Mouse (Mus musculus) hindbrain, postnatal 0 days (tissue): ENCODE data around the gene Gen1. TPM values are rescaled to one million over a fixed set of nuclear protein-coding genes. Genes with fewer than 3 reads are reported as not detected.

ENCODE experiments used
- ATAC-seq: fragments of 200-750 bp; cut with Nextera tagmentation; 2 replicates; pipeline ENCODE4 v1.8.0; 2017; ENCODE audit warnings: mild to moderate bottlenecking, moderate TSS enrichment, moderate library complexity
- DNase-seq: peaks from one replicate; pipeline ENCODE4 v3.0.0-alpha.2; 2015; ENCODE audit warnings: low spot score
- H3K27ac ChIP-seq: fragments of 300-500 bp; sonication (generic); 2 replicates; pipeline ENCODE4 v1.5.1; 2014; ENCODE audit warnings: mild to moderate bottlenecking
- H3K27me3 ChIP-seq: fragments of 300-500 bp; sonication (generic); 2 replicates; pipeline ENCODE4 v1.6.1; 2014; ENCODE audit warnings: low read length, mixed read lengths; ENCODE audit not compliant: insufficient read depth
- H3K36me3 ChIP-seq: fragments of 300-500 bp; sonication (generic); 2 replicates; pipeline ENCODE4 v1.6.1; 2014; ENCODE audit warnings: low read length, mixed read lengths; ENCODE audit not compliant: insufficient read depth
- H3K4me1 ChIP-seq: fragments of 300-500 bp; sonication (generic); 2 replicates; pipeline ENCODE4 v1.6.1; 2014; ENCODE audit warnings: antibody characterized with exemption, low read length, mixed read lengths; ENCODE audit not compliant: insufficient read depth
- H3K4me2 ChIP-seq: fragments of 300-500 bp; sonication (generic); 2 replicates; pipeline ENCODE4 v1.6.1; 2014; ENCODE audit warnings: low read depth, mild to moderate bottlenecking, low read length, moderate library complexity, mixed read lengths
- H3K4me3 ChIP-seq: fragments of 300-500 bp; sonication (generic); 2 replicates; pipeline ENCODE4 v1.5.1; 2014; ENCODE audit warnings: low read length
- H3K9ac ChIP-seq: fragments of 300-500 bp; sonication (generic); replicated peaks from 2 replicates; pipeline ENCODE4 v1.6.1; 2014; ENCODE audit warnings: mild to moderate bottlenecking, low read length, moderate library complexity, mixed read lengths
- H3K9me3 ChIP-seq: fragments of 300-500 bp; sonication (generic); 2 replicates; pipeline ENCODE4 v1.6.1; 2016; ENCODE audit warnings: low read length, mixed read lengths
- CTCF ChIP-seq: IDR thresholded peaks from 2 replicates; pipeline ENCODE4 v1.5.1; 2016; ENCODE audit warnings: antibody characterized with exemption, control low read depth, low read depth
- WGBS: fragments of 180-500 bp; shearing (Covaris S2); extraction: QIAGEN DNeasy Blood & Tissue Kit; methylation state at CpG from one replicate; pipeline ENCODE4 v1.1.7; 2014; 5-methylcytosine and 5-hydroxymethylcytosine counted together
- polyA plus RNA-seq: library from polyadenylated mRNA; unstranded; fragments of >200 nt; fragmentation: Nextera tagmentation; extraction: Ambion mirVana; gene quantifications from 2 replicates; pipeline ENCODE4 v1.2.1, GENCODE M21; 2015
- total RNA-seq: library from RNA; depleted of rRNA; stranded (reverse); fragments of >200 nt; gene quantifications from 2 replicates; pipeline ENCODE4 v1.2.3, GENCODE M21; 2014

Gene Gen1
- total and polyA plus RNA-seq, 2 experiments from 2014 or later = 1.0 to 3.1 TPM

- no peak overlapping the region for H3K4me3 ChIP-seq
- peak; percentile 12 for DNase-seq
- TF ChIP-seq CTCF = no peak
- no peaks in the 10 kb centered on the region for H3K9me3 ChIP-seq
- WGBS = 67% methylated on average over 18 of the region's 18 CpGs
- no peak for ATAC-seq
- H3K27me3 ChIP-seq = no peaks in the 10 kb centered on the region
- H3K4me2 ChIP-seq = 0 out of 2 replicates have a peak overlapping the region, but pooled peaks have one; percentile 5
- H3K4me1 ChIP-seq = no peaks in the 10 kb centered on the region
- H3K9ac ChIP-seq = no peak overlapping the region
- no peaks in the 10 kb centered on the region for H3K36me3 ChIP-seq
- no peak overlapping the region for H3K27ac ChIP-seq
Observed at GRCm38 (mm10) chr12:11203694-11204665, 61.6 kb downstream of the Gen1 start.

GRCm38 (mm10) chr12:11202476-11202875 lies 63.1 kb downstream of the Gen1 start:
- H3K4me3 ChIP-seq = no peak overlapping the region
- H3K9ac ChIP-seq = no peak overlapping the region
- no peaks in the 10 kb centered on the region for H3K36me3 ChIP-seq
- no peaks in the 10 kb centered on the region for H3K4me1 ChIP-seq
- no peak for ATAC-seq
- H3K9me3 ChIP-seq = no peaks in the 10 kb centered on the region
- H3K4me2 ChIP-seq = no peak overlapping the region
- H3K27ac ChIP-seq = no peak overlapping the region
- no peaks in the 10 kb centered on the region for H3K27me3 ChIP-seq
- TF ChIP-seq CTCF = no peak
- DNase-seq = no peak
- WGBS = 90% methylated on average over 8 of the region's 8 CpGs

- Histone ChIP-seq H3K27me3 (no peaks in the 10 kb centered on the region), H3K4me3 (no peak overlapping the region), H3K27ac (no peak overlapping the region), H3K4me1 (no peaks in the 10 kb centered on the region), H3K9ac (no peak overlapping the region), H3K4me2 (no peak overlapping the region), H3K36me3 (no peaks in the 10 kb centered on the region), H3K9me3 (no peaks in the 10 kb centered on the region)
- WGBS = 96% methylated on average over 12 of the region's 12 CpGs
- no peak for TF ChIP-seq CTCF
- DNase-seq (no peak), ATAC-seq (no peak)
Observed at GRCm38 (mm10) chr12:11200711-11201110, 64.9 kb downstream of the Gen1 start.

GRCm38 (mm10) chr12:11198551-11198950 lies 67.0 kb downstream of the Gen1 start:
- WGBS = 33% methylated on average over 2 of the region's 2 CpGs
- H3K27ac ChIP-seq = no peak overlapping the region
- TF ChIP-seq CTCF = no peak
- ATAC-seq (no peak), DNase-seq (no peak)
- no peaks in the 10 kb centered on the region for H3K27me3 ChIP-seq
- H3K9me3 ChIP-seq = no peaks in the 10 kb centered on the region
- no peak overlapping the region for H3K4me2 ChIP-seq
- H3K4me1 ChIP-seq = no peaks in the 10 kb centered on the region
- no peak overlapping the region for H3K9ac ChIP-seq
- H3K4me3 ChIP-seq = no peak overlapping the region
- no peaks in the 10 kb centered on the region for H3K36me3 ChIP-seq

GRCm38 (mm10) chr12:11198026-11198425 lies 67.6 kb downstream of the Gen1 start:
- Histone ChIP-seq H3K4me1 (no peaks in the 10 kb centered on the region), H3K9ac (no peak overlapping the region), H3K4me2 (no peak overlapping the region), H3K9me3 (no peaks in the 10 kb centered on the region), H3K27ac (no peak overlapping the region), H3K36me3 (no peaks in the 10 kb centered on the region), H3K27me3 (no peaks in the 10 kb centered on the region), H3K4me3 (no peak overlapping the region)
- TF ChIP-seq CTCF = no peak
- no peak for ATAC-seq
- WGBS = 32% methylated on average over 4 of the region's 4 CpGs
- no peak for DNase-seq

GRCm38 (mm10) chr12:11196830-11197229 lies 68.8 kb downstream of the Gen1 start:
- no peak for DNase-seq
- Histone ChIP-seq H3K9me3 (no peaks in the 10 kb centered on the region), H3K36me3 (no peaks in the 10 kb centered on the region), H3K4me1 (no peaks in the 10 kb centered on the region), H3K27ac (no peak overlapping the region), H3K9ac (no peak overlapping the region), H3K4me3 (no peak overlapping the region), H3K27me3 (no peaks in the 10 kb centered on the region), H3K4me2 (peak overlapping the region; percentile 47; the same call in 1 of the 2 replicates)
- no peak for ATAC-seq
- WGBS = 45% methylated on average over 5 of the region's 5 CpGs
- no peak for TF ChIP-seq CTCF

GRCm38 (mm10) chr12:11196142-11196597 lies 69.4 kb downstream of the Gen1 start:
- DNase-seq = peak; percentile 54
- no peaks in the 10 kb centered on the region for H3K36me3 ChIP-seq
- no peaks in the 10 kb centered on the region for H3K9me3 ChIP-seq
- H3K4me3 ChIP-seq = no peak overlapping the region
- TF ChIP-seq CTCF = peak; percentile 85
- H3K9ac ChIP-seq = no peak overlapping the region
- WGBS = 9% methylated on average over 18 of the region's 19 CpGs
- no peak overlapping the region for H3K27ac ChIP-seq
- peak; percentile 77 for ATAC-seq
- no peaks in the 10 kb centered on the region for H3K4me1 ChIP-seq
- no peaks in the 10 kb centered on the region for H3K27me3 ChIP-seq
- peak overlapping the region; percentile 47 for H3K4me2 ChIP-seq
